Mouse (Mus musculus): ENCODE results near the gene Nudt21.
"Not testable (repeated sequence)": the region's sequence is repeated elsewhere in the genome, so short reads cannot be mapped to it uniquely, and the experiment has no call there.

Gene Nudt21

GRCm38 (mm10) chr8:94036944-94037524, at the start of gene Nudt21, which contains the start of gene Ogfod1:
Gene Nudt21 (minus strand): TSS chr8:94037031.
Gene Ogfod1 (plus strand): TSS chr8:94037198.
- in situ Hi-C loops (cut with MseI, MboI): no loop called here

DNA sequence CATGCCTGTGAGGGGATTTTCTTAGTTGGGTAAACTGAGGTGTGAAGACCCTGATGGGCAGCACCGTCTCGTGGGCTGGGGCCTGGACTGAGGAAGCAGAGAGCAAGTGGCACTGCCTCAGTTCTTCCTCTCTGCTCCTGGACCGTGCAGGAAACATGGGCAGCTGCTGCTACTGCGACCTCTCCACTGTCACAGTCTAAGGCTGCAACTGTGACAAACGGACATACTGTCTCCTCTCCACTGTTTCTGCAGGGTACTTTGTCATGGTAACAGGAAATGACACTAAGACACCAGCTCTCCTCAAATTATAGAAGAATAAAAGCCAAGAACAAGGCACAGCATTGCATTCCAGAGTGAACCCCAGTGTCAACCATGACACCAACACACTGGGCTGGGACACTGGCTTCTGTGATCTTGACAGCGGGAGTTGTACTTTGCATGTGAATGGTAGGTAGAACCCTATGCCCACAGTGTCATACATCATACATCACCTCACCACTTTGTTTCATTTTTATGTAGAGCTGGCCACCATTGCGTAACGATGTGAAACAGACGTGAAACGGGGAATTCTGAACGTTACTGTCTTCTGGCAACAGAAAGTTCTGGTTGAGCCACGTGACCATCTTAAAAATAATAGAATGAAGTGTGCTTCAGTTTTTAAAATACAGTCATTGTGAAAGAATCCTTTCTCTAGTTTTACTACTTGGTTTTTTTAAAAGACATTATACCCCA, 39.8 kb upstream of the Nudt21 start:
- in situ Hi-C loops (cut with MseI, MboI): no loop called here

- in situ Hi-C loops (cut with MseI, MboI): no loop called here
Observed at GRCm38 (mm10) chr8:94068793-94069192, 32.0 kb upstream of the Nudt21 start.

GRCm38 (mm10) chr8:94066121-94066863, 29.5 kb upstream of the Nudt21 start:
- in situ Hi-C loops (cut with MseI, MboI): no loop called here

DNA sequence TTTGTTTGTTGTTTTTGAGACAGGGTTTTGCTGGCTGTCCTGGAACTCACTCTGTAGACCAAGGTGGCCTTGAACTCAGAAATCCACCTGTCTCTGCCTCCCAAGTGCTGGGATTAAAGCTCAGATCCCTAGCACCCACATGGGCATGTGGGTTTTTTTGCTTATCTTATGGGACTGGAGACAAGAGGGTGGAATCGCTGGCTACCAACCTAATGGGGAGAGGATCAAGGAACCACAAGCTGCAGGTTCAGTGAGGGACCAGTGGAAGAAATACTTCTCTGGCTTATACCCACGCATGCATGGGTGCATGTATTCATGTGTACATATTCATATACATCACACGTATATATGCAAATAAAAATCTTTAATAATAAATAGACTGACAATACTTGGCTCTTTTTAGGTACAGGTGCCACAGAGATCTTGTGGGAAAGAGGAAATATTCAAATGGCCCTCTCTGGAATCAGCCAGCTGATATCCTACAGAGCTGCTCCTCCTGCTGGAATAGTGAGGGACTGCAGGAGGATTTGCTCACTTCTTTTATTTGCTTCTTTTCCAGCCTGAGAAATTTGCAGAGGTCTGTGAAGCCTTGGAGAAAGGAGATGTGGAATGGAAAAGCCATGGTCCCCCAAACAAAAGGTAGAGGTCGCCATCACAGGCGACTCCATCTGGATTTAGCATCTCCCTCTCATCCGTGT, 20.5 kb upstream of the Nudt21 start:
- in situ Hi-C loops (cut with MseI, MboI): no loop called here

DNA sequence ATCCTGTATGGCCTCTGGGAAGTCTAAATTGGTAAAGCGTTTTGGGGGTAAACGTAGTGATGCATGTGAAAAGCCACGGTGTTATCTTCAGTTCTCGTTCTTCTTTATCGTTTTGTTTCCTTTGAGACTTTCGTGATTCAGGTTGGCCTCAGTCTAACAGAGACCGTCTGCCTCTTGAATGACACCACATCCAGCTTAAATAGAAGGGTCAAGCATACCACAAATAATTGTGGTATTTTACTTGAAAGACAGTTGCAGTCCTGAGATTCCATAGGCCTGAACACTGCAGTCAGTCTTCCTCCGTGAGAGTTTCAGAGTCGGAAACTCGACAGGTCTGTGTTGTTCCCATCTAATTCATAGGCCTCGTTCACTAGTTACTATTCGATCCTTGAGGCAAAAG, 15.9 kb upstream of the Nudt21 start:
- in situ Hi-C loops (cut with MseI, MboI): no loop called here

DNA sequence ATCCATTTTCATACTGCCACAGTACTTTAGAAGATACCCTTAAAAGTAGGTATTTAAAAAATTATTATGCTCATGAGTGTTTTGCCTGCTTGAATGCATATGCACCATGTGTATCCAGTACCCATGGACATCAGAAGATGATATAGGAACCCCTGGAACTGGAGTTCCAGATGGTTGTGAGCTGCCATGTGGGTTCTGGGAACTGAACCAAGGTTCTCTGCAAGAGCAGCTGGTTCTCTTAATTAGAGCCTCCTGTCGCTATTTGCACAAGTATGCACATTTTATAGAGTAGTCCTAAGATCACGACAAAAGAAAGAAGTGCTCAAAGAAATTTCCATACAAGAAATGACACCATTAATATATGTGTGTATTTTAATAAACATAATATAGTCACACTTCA, 11.0 kb upstream of the Nudt21 start:
- in situ Hi-C loops (cut with MseI, MboI): no loop called here

DNA sequence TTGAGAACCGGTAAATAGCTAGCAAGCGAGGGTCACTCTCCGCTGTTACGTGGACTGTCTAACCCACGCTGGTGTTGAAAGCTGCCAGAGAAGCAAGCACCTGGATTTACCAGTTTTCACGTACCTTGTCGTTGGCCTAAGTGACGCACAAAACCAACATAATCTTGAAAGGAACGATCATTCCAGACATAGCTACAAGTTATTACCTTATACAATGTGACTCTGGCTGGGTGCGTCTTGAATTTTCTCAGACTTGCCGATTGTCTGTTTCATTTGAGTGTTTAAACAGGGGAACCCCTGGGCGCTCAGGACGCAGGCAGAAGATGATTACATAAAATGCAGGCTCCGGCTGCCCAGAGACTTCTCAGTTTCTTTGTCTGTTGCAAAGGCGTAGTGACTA, 975 bp upstream of the Nudt21 start:
- in situ Hi-C loops (cut with MseI, MboI): no loop called here

GRCm38 (mm10) chr8:94036541-94036940, 290 bp downstream of the Nudt21 start:
- in situ Hi-C loops (cut with MseI, MboI): not testable (repeated sequence)

GRCm38 (mm10) chr8:94035200-94035599, 1.6 kb downstream of the Nudt21 start:
- in situ Hi-C loops (cut with MseI, MboI): no loop called here

- in situ Hi-C loops (cut with MseI, MboI): no loop called here
Observed at GRCm38 (mm10) chr8:94033601-94034000, 3.2 kb downstream of the Nudt21 start.

GRCm38 (mm10) chr8:94029701-94030100, 7.1 kb downstream of the Nudt21 start:
- in situ Hi-C loops (cut with MseI, MboI): no loop called here

DNA sequence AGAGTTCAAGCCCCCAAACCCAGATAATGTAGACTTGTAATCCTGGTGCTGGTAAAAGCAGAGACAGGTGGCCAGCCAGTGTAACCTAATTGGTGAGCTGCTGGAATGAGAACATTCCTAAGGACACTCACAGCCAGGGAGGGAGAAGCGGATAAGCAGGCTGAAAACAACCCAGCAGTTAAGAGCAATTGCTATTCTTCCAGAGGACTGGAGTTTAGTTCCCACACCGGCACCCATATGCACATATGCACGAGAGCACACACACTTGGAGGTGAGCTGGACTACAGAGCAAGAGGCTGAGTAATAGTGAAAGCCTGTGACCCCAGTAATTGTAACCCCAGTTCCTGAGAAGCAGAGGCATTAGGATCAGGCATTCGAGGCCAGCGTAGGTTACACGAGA, 12.9 kb downstream of the Nudt21 start:
- in situ Hi-C loops (cut with MseI, MboI): no loop called here

GRCm38 (mm10) chr8:94013026-94013612, 23.7 kb downstream of the Nudt21 start:
- in situ Hi-C loops (cut with MseI, MboI): no loop called here

DNA sequence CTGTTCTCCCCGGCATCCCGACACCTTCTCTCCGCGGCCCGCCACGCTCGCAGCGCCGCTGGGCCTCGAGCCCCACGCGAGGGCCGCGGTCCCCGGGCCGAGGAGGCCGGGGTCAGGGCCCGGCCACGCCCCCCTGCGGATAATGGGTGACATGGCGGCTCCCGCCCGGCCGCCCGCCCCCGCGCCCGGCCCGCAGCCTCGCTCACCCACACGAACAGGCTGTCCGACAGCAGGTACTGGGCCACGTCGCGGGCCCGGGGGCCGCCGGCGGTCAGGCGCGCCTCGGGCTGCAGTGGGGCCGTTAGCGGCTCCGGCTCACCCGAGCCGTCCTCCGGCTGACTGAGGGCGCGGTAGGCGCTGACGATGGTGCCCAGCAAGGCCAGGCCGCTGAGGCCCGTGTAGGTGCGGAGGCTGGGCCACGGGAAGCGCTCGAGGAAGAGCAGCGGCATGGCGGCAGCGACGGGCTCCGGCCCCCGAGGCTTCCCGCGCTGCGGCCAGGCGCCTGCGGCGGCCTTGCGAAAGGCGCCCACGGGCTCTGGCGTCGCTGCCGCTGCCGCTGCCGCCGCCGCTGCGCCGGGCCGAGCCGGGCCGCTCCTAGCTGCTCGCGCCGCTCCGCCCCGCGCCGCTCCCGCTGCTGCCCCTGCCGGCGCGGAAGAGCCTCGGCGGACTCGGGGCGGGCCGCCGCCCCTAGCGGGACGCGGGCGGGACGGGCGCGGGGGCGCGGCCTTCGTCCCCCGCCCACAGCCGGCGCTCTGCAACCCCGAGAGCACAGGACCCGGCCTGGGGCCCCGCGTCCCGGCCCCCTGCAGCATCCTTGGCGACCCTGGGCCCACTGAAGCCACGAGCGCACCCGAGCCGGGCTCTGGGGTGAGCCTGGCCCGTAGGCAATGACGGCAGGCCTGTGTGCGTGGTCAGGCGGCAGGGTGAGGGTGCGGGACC, 24.5 kb downstream of the Nudt21 start, which contains the start of gene Amfr:
TSS of gene Amfr (minus strand) at position 830 of the 939 bp plus-strand sequence.
- in situ Hi-C loops (cut with MseI, MboI): no loop called here

- in situ Hi-C loops (cut with MseI, MboI): no loop called here
Observed at GRCm38 (mm10) chr8:94011076-94012012, 25.5 kb downstream of the Nudt21 start.

DNA sequence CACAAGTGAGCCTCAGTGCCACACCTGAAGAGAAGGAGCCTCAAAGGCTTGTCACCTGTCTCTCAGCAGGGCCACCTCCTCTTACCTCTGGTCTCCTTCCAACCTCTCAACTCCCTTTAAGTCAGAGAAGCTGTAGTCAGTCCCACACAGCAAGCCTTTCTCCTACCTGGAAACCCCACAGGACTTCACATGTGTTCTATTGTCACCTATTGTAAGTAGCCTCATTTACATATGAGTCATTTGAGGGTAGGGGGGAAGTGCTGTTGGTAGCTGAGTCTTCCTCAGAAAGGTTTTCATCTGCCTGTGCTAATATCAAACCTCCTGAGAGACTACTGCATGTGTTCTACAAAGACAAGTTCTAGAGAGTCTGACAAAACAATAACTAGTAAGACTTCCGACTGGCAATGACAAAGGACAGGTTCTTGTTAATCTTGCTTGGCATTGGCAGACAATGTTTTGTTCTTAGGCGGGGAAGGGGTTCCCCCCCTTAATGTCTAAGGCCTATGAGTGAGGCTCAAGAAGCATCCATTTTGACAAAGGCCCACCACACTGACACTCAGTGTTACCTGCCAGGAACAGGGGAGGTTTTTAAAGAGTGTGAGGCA, 26.6 kb downstream of the Nudt21 start:
- in situ Hi-C loops (cut with MseI, MboI): no loop called here

DNA sequence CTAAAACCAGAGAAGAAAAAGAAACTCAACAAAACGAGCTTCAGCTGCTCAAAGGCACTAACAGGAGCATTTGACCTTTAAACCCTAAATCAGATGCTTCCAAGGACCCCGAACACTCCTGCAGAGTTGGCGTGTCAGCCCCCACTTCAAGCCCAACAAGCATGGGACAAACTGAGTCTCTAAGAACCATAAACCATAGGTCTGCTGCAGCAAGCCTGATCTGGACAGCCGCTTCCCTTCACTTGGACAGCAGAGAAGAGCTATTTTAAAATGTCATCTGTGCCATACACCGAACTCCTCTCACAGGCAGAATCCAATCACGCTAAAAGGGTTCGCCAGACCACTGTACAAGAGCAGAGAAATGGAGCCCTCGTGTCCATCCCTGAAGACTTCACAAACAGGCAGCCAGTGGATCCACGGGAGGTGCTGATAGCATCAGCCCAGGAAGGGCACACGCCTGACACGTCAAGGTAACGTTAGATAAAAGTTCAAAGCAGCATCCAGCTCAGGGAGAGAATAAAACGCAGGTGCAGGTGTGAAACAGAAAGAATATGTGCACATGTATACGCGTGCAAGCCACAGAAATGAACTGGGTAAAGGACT, 27.5 kb downstream of the Nudt21 start:
- in situ Hi-C loops (cut with MseI, MboI): no loop called here

- in situ Hi-C loops (cut with MseI, MboI): no loop called here
Observed at GRCm38 (mm10) chr8:94004139-94004538, 32.7 kb downstream of the Nudt21 start.

All from mouse trophoblast stem cell (cell line).